Mouse (Mus musculus): Measurements from ENCODE around the gene Siah2.

- TF ChIP-seq CTCF (IDR thresholded peaks at IDR 0.05; ENCODE audit: low read depth, low read length) (no peak), GATA1 (IDR thresholded peaks at IDR 0.05; ENCODE audit: borderline replicate concordance, low read length) (no peak), TAL1 (conservative IDR thresholded peaks at IDR 0.05; ENCODE audit: low read depth, low read length) (no peak), POLR2AphosphoS5 (IDR thresholded peaks at IDR 0.05; ENCODE audit: insufficient replicate concordance, low read depth, low read length) (no peak)
Measured at GRCm38 (mm10) chr3:58723656-58724055, 31.5 kb upstream of the Siah2 start.

Data from G1E (cell line).